Comparison of ENCODE assay signal across 14 mouse cellular contexts in genomic region chr11:11569466-11570132, GRCm38 (mm10). TPM values are rescaled to one million over a fixed set of nuclear protein-coding genes. Genes with fewer than 3 reads are reported as not detected.
DNase-seq lines count a peak whose midpoint lies in the region; ATAC-seq and TF ChIP-seq lines count a peak whose summit lies in the region.
"Had no signal": no experiment of that assay in that cellular context is flagged by ENCODE, and none has a peak within 500 bp of the region (broad histone marks: within the 10 kb centered on the region; RNA-seq: fewer than 3 reads in every experiment).

No protein-coding gene starts in this region.

- DNase-seq in CD8-positive naive resting alpha-beta T cell, adult 2 months (ENCODE audit: low read depth in 2 of 2, low spot score in 2 of 2): peak; percentile 71 to 73
- peak; percentile 28 for DNase-seq in c-Kit-positive CD71-positive TER-119-positive erythroid progenitor cells, embryonic 14.5 days (ENCODE audit: low spot score)
- peak; percentile 49 for DNase-seq in liver, postnatal 0 days
- DNase-seq in thymus, adult 2 months: peak; percentile 72
- DNase-seq in cerebellum, postnatal 36 days: no peak
- DNase-seq in hindbrain, embryonic 10.5 days (ENCODE audit: low spot score): no peak
- DNase-seq: cerebellum, adult 11 months; lung, adult 2 months; right cerebral cortex, adult 18-20 months had no signal

- H3K9ac ChIP-seq in liver, postnatal 0 days (replicated peaks): no peak overlapping the region
- no peak overlapping the region for H3K9ac ChIP-seq in midbrain, embryonic 15.5 days

- TF ChIP-seq EP300 in liver, postnatal 0 days (IDR thresholded peaks at IDR 0.05; ENCODE audit: low read depth): no peak

- no peak overlapping the region for H3K4me3 ChIP-seq in liver, postnatal 0 days (ENCODE audit: low read depth, low read length)
- H3K4me3 ChIP-seq in thymus, adult 2 months (ENCODE audit: control insufficient read depth, insufficient read depth, low read length): no peak overlapping the region
- no peak overlapping the region for H3K4me3 ChIP-seq in midbrain, embryonic 15.5 days
- no peak overlapping the region for H3K4me3 ChIP-seq in hindbrain, embryonic 10.5 days
- H3K4me3 ChIP-seq: myocyte had no signal

- ATAC-seq in liver, postnatal 0 days: no peak
- ATAC-seq in midbrain, embryonic 15.5 days (replicated peaks): no peak
- ATAC-seq: intestine, postnatal 0 days had no signal

- peak overlapping the region; percentile 41 for H3K27ac ChIP-seq in liver, postnatal 0 days (ENCODE audit: low read depth)
- H3K27ac ChIP-seq in thymus, adult 2 months (ENCODE audit: control insufficient read depth, insufficient read depth, low read length): peak overlapping the region; percentile 47
- no peak overlapping the region for H3K27ac ChIP-seq in midbrain, embryonic 15.5 days
- H3K27ac ChIP-seq in hindbrain, embryonic 10.5 days: no peak overlapping the region

- peak overlapping the region; percentile 2; the same call in 1 of the 2 replicates for H3K4me2 ChIP-seq in liver, postnatal 0 days (ENCODE audit: low read depth, low read length)
- no peak overlapping the region for H3K4me2 ChIP-seq in midbrain, embryonic 15.5 days

- H3K27me3 ChIP-seq in liver, postnatal 0 days (ENCODE audit: insufficient read depth, low read length): no peaks in the 10 kb centered on the region
- no peaks in the 10 kb centered on the region for H3K27me3 ChIP-seq in thymus, adult 2 months (ENCODE audit: control insufficient read depth, insufficient read depth, low read length)
- no peaks in the 10 kb centered on the region for H3K27me3 ChIP-seq in midbrain, embryonic 15.5 days (replicated peaks)
- H3K27me3 ChIP-seq in hindbrain, embryonic 10.5 days (ENCODE audit: insufficient read depth, poor library complexity, severe bottlenecking): no peaks in the 10 kb centered on the region

- 20% methylated on average over 4 of the region's 4 CpGs for WGBS in liver, postnatal 0 days (ENCODE audit: insufficient replicate concordance)
- WGBS in thymus, adult 2 months: 2% methylated on average over 4 of the region's 4 CpGs
- 67% methylated on average over 4 of the region's 4 CpGs for WGBS in midbrain, embryonic 15.5 days
- 61% methylated on average over 4 of the region's 4 CpGs for WGBS in hindbrain, embryonic 10.5 days

- H3K36me3 ChIP-seq in liver, postnatal 0 days (replicated peaks; ENCODE audit: insufficient read depth, low read length): no peaks in the 10 kb centered on the region
- no peaks in the 10 kb centered on the region for H3K36me3 ChIP-seq in thymus, adult 2 months (ENCODE audit: control insufficient read depth, insufficient read depth, low read length)
- no peaks in the 10 kb centered on the region for H3K36me3 ChIP-seq in midbrain, embryonic 15.5 days (replicated peaks)
- H3K36me3 ChIP-seq in hindbrain, embryonic 10.5 days: no peaks in the 10 kb centered on the region

- peaks cover 33% of the 10 kb centered on the region for H3K4me1 ChIP-seq in liver, postnatal 0 days (ENCODE audit: insufficient read depth)
- H3K4me1 ChIP-seq in thymus, adult 2 months (replicated peaks; ENCODE audit: control insufficient read depth, insufficient read depth, low read length): peaks cover 39% of the 10 kb centered on the region
- no peaks in the 10 kb centered on the region for H3K4me1 ChIP-seq in midbrain, embryonic 15.5 days
- no peaks in the 10 kb centered on the region for H3K4me1 ChIP-seq in hindbrain, embryonic 10.5 days (replicated peaks)

- H3K9me3 ChIP-seq in liver, postnatal 0 days (ENCODE audit: low read length): no peaks in the 10 kb centered on the region
- no peaks in the 10 kb centered on the region for H3K9me3 ChIP-seq in midbrain, embryonic 15.5 days
- H3K9me3 ChIP-seq in hindbrain, embryonic 10.5 days: no peaks in the 10 kb centered on the region

- TF ChIP-seq CTCF in liver, postnatal 0 days (IDR thresholded peaks at IDR 0.05; ENCODE audit: low read depth): no peak
- TF ChIP-seq CTCF in thymus, adult 2 months (IDR thresholded peaks at IDR 0.05; ENCODE audit: borderline replicate concordance, control insufficient read depth, extremely low read depth, insufficient read depth, low read length, poor library complexity): no peak

- no peak for TF ChIP-seq POLR2A in thymus, adult 2 months (IDR thresholded peaks at IDR 0.05; ENCODE audit: control insufficient read depth, extremely low read depth, insufficient read depth, low read length, poor library complexity)

RNA-seq across cellular contexts. Expression of gene 4930512M02Rik, which starts 58.0 kb away (rescaled TPM):
- polyA plus RNA-seq in liver, postnatal 0 days (2015; fragmentation: Nextera tagmentation; extraction: Ambion mirVana): not detected in 2 replicates
- polyA plus RNA-seq in thymus, adult 2 months (2012; rRNA removed): not detected in 2 replicates
- not detected in 2 replicates for polyA plus RNA-seq in midbrain, embryonic 15.5 days (2015; fragmentation: Nextera tagmentation; extraction: Ambion mirVana)
- not detected in 2 replicates for polyA plus RNA-seq in hindbrain, embryonic 10.5 days (2016; fragmentation: Nextera tagmentation; extraction: Ambion mirVana)
- polyA plus RNA-seq: embryonic facial prominence, embryonic 14.5 days; heart, embryonic 14.5 days; intestine, postnatal 0 days; lung, adult 2 months; myocyte had no signal

Comparison
In these comparisons a context has a peak if more than half of its experiments do, and no peak if none do; other contexts are left out.
1. DNase-seq: peak in CD8-positive naive resting alpha-beta T cell, adult 2 months (2 of 2), c-Kit-positive CD71-positive TER-119-positive erythroid progenitor cells, embryonic 14.5 days (single experiment), liver, postnatal 0 days (single experiment) and thymus, adult 2 months (single experiment); none in cerebellum, postnatal 36 days (0 of 2) and hindbrain, embryonic 10.5 days (single experiment).
2. H3K27ac ChIP-seq: peak in liver, postnatal 0 days (single experiment) and thymus, adult 2 months (single experiment); none in midbrain, embryonic 15.5 days (single experiment) and hindbrain, embryonic 10.5 days (single experiment).